Mouse (Mus musculus) lung, embryonic 16.5 days (tissue): ENCODE measurements around the gene Ece1. TPM values are rescaled to one million over a fixed set of nuclear protein-coding genes. Genes with fewer than 3 reads are reported as not detected.

Experiments used
- ATAC-seq: fragments of 200-750 bp; cut with Nextera tagmentation; 2 replicates; pipeline ENCODE4 v1.8.0; 2017; ENCODE audit warnings: low read depth, mild to moderate bottlenecking, moderate library complexity
- H3K27ac ChIP-seq: fragments of 300-500 bp; sonication (generic); 2 replicates; pipeline ENCODE4 v1.5.1; 2014; ENCODE audit warnings: mild to moderate bottlenecking, control low read depth, low read length
- H3K27me3 ChIP-seq: fragments of 300-500 bp; sonication (generic); 2 replicates; pipeline ENCODE4 v1.6.1; 2014; ENCODE audit warnings: low read depth, low read length, mixed read lengths; ENCODE audit not compliant: control insufficient read depth, insufficient read depth
- H3K36me3 ChIP-seq: fragments of 300-500 bp; sonication (generic); 2 replicates; pipeline ENCODE4 v1.6.1; 2014; ENCODE audit warnings: low read length; ENCODE audit not compliant: control insufficient read depth, insufficient read depth
- H3K4me1 ChIP-seq: fragments of 300-500 bp; sonication (generic); replicated peaks from 2 replicates; pipeline ENCODE4 v1.6.1; 2014; ENCODE audit warnings: low read length, mixed read lengths; ENCODE audit not compliant: control insufficient read depth, insufficient read depth
- H3K4me2 ChIP-seq: fragments of 300-500 bp; sonication (generic); 2 replicates; pipeline ENCODE4 v1.6.1; 2014; ENCODE audit warnings: low read depth, low read length, control low read depth
- H3K4me3 ChIP-seq: fragments of 300-500 bp; sonication (generic); 2 replicates; pipeline ENCODE4 v1.5.1; 2014; ENCODE audit warnings: mild to moderate bottlenecking, low read length, control low read depth
- H3K9ac ChIP-seq: fragments of 300-500 bp; sonication (generic); 2 replicates; pipeline ENCODE4 v1.6.1; 2014; ENCODE audit warnings: low read length, control low read depth
- H3K9me3 ChIP-seq: fragments of 300-500 bp; sonication (generic); 2 replicates; pipeline ENCODE4 v1.6.1; 2016; ENCODE audit warnings: low read length; ENCODE audit not compliant: control insufficient read depth
- WGBS: fragments of 180-500 bp; shearing (Covaris S2); extraction: QIAGEN DNeasy Blood & Tissue Kit; methylation state at CpG from one replicate; pipeline ENCODE4 v1.1.7; 2014; 5-methylcytosine and 5-hydroxymethylcytosine counted together
- polyA plus RNA-seq: library from polyadenylated mRNA; unstranded; fragments of >200 nt; fragmentation: Nextera tagmentation; extraction: Ambion mirVana; gene quantifications from 2 replicates; pipeline ENCODE4 v1.2.1, GENCODE M21; 2015

The Ece1 gene
- polyA plus RNA-seq, 1 experiment from 2014 or later: 53.8 TPM

GRCm38 (mm10) chr4:137932554-137933178, 70.6 kb downstream of the Ece1 start:
- Histone ChIP-seq H3K27ac (no peak overlapping the region), H3K4me2 (no peak overlapping the region), H3K9ac (no peak overlapping the region), H3K9me3 (no peaks in the 10 kb centered on the region; the same call in 1 of the 2 replicates), H3K27me3 (peaks cover 14% of the 10 kb centered on the region; the same call in 1 of the 2 replicates), H3K4me1 (peaks cover 41% of the 10 kb centered on the region), H3K36me3 (peaks cover 6% of the 10 kb centered on the region; the same call in 1 of the 2 replicates), H3K4me3 (no peak overlapping the region)
- ATAC-seq: no peak
- whole genome bisulfite sequencing: 63% methylated on average over 6 of the region's 6 CpGs

GRCm38 (mm10) chr4:137933328-137933727, 71.3 kb downstream of the Ece1 start:
- Histone ChIP-seq H3K9ac (no peak overlapping the region), H3K27ac (no peak overlapping the region), H3K9me3 (no peaks in the 10 kb centered on the region; the same call in 1 of the 2 replicates), H3K4me2 (no peak overlapping the region), H3K27me3 (peaks cover 14% of the 10 kb centered on the region; the same call in 1 of the 2 replicates), H3K4me3 (no peak overlapping the region), H3K4me1 (peaks cover 38% of the 10 kb centered on the region), H3K36me3 (peaks cover 6% of the 10 kb centered on the region; the same call in 1 of the 2 replicates)
- no peak for ATAC-seq
- WGBS: 50% methylated on average over 5 of the region's 5 CpGs

- Histone ChIP-seq H3K27ac (no peak overlapping the region), H3K36me3 (peaks cover 13% of the 10 kb centered on the region; the same call in 1 of the 2 replicates), H3K27me3 (peaks cover 7% of the 10 kb centered on the region; the same call in 1 of the 2 replicates), H3K4me2 (no peak overlapping the region), H3K9me3 (no peaks in the 10 kb centered on the region; the same call in 1 of the 2 replicates), H3K4me3 (no peak overlapping the region), H3K4me1 (peaks cover 18% of the 10 kb centered on the region), H3K9ac (no peak overlapping the region)
- ATAC-seq: no peak
- 90% methylated on average over 4 of the region's 4 CpGs for WGBS
Observed at GRCm38 (mm10) chr4:137936134-137936533, 74.1 kb downstream of the Ece1 start.

- 91% methylated on average over 10 of the region's 10 CpGs for WGBS
- Histone ChIP-seq H3K4me2 (no peak overlapping the region), H3K4me3 (no peak overlapping the region), H3K27ac (no peak overlapping the region), H3K9me3 (no peaks in the 10 kb centered on the region; the same call in 1 of the 2 replicates), H3K27me3 (peaks cover 5% of the 10 kb centered on the region; the same call in 1 of the 2 replicates), H3K36me3 (peaks cover 15% of the 10 kb centered on the region; the same call in 1 of the 2 replicates), H3K4me1 (0 out of 2 replicates have a peak, but pooled peaks cover 5% of the 10 kb centered on the region), H3K9ac (no peak overlapping the region)
- ATAC-seq: no peak
Observed at GRCm38 (mm10) chr4:137940061-137940460, 78.0 kb downstream of the Ece1 start.

- Histone ChIP-seq H3K4me1 (0 out of 2 replicates have a peak, but pooled peaks cover 5% of the 10 kb centered on the region), H3K9me3 (no peaks in the 10 kb centered on the region), H3K27me3 (no peaks in the 10 kb centered on the region; the same call in 1 of the 2 replicates), H3K4me3 (no peak overlapping the region), H3K27ac (peak overlapping the region; percentile 67; the same call in 1 of the 2 replicates), H3K4me2 (no peak overlapping the region), H3K9ac (no peak overlapping the region), H3K36me3 (peaks cover 18% of the 10 kb centered on the region; the same call in 1 of the 2 replicates)
- peak; percentile 8; the same call in 1 of the 2 replicates for ATAC-seq
- WGBS: 84% methylated on average over 12 of the region's 12 CpGs
Observed at GRCm38 (mm10) chr4:137941131-137941844, 79.3 kb downstream of the Ece1 start.

- H3K4me2 ChIP-seq: no peak overlapping the region
- peak overlapping the region; percentile 67; the same call in 1 of the 2 replicates for H3K27ac ChIP-seq
- 44% methylated on average over 17 of the region's 17 CpGs for WGBS
- no peaks in the 10 kb centered on the region; the same call in 1 of the 2 replicates for H3K27me3 ChIP-seq
- 0 out of 2 replicates have a peak, but pooled peaks cover 5% of the 10 kb centered on the region for H3K4me1 ChIP-seq
- no peak overlapping the region for H3K9ac ChIP-seq
- H3K9me3 ChIP-seq: no peaks in the 10 kb centered on the region
- peaks cover 17% of the 10 kb centered on the region; the same call in 1 of the 2 replicates for H3K36me3 ChIP-seq
- ATAC-seq: peak; percentile 56; the same call in 1 of the 2 replicates
- no peak overlapping the region for H3K4me3 ChIP-seq
Observed at GRCm38 (mm10) chr4:137941871-137942781, 80.1 kb downstream of the Ece1 start.

- H3K4me3 ChIP-seq: no peak overlapping the region
- no peak overlapping the region for H3K4me2 ChIP-seq
- H3K27me3 ChIP-seq: no peaks in the 10 kb centered on the region; the same call in 1 of the 2 replicates
- ATAC-seq: no peak
- H3K36me3 ChIP-seq: peaks cover 14% of the 10 kb centered on the region; the same call in 1 of the 2 replicates
- H3K9ac ChIP-seq: no peak overlapping the region
- H3K4me1 ChIP-seq: 0 out of 2 replicates have a peak, but pooled peaks cover 5% of the 10 kb centered on the region
- WGBS: 62% methylated on average over 9 of the region's 9 CpGs
- H3K9me3 ChIP-seq: no peaks in the 10 kb centered on the region
- H3K27ac ChIP-seq: no peak overlapping the region
Observed at GRCm38 (mm10) chr4:137942782-137943486, 80.9 kb downstream of the Ece1 start.

- Histone ChIP-seq H3K9ac (no peak overlapping the region), H3K4me3 (no peak overlapping the region), H3K27me3 (no peaks in the 10 kb centered on the region; the same call in 1 of the 2 replicates), H3K4me1 (0 out of 2 replicates have a peak, but pooled peaks cover 5% of the 10 kb centered on the region), H3K9me3 (no peaks in the 10 kb centered on the region), H3K36me3 (peaks cover 13% of the 10 kb centered on the region; the same call in 1 of the 2 replicates), H3K4me2 (no peak overlapping the region), H3K27ac (no peak overlapping the region)
- no peak for ATAC-seq
- 86% methylated on average over 10 of the region's 10 CpGs for WGBS
Observed at GRCm38 (mm10) chr4:137943540-137943939, 81.5 kb downstream of the Ece1 start.
